Mouse (Mus musculus): Measurements from ENCODE around the gene Polq.

- TF ChIP-seq E2F4 (IDR thresholded peaks at IDR 0.05; ENCODE audit: insufficient read depth) (no peak), POLR2A (IDR thresholded peaks at IDR 0.05; ENCODE audit: insufficient read length, low read depth) (no peak), USF1 (IDR thresholded peaks at IDR 0.05; ENCODE audit: low read depth) (no peak), MYOD1 (IDR thresholded peaks at IDR 0.05; ENCODE audit: control insufficient read depth in 1 of 3, insufficient read length in 2 of 3, low read depth in 2 of 3) (no peak), SRF (IDR thresholded peaks at IDR 0.05; ENCODE audit: control insufficient read depth, insufficient read length, low read depth) (no peak), TCF3 (IDR thresholded peaks at IDR 0.05; ENCODE audit: insufficient read length, low read depth) (no peak), CEBPB (IDR thresholded peaks at IDR 0.05; ENCODE audit: insufficient read depth, poor library complexity, severe bottlenecking) (no peak), REST (IDR thresholded peaks at IDR 0.05; ENCODE audit: insufficient read depth, insufficient read length) (no peak)
Observed at GRCm38 (mm10) chr16:36963415-36963814, 48.2 kb upstream of the Polq start.
